Mouse (Mus musculus) lung, embryonic 16.5 days (tissue): Measurements from ENCODE around the gene Rhoc. TPM values are rescaled to one million over a fixed set of nuclear protein-coding genes. Genes with fewer than 3 reads are reported as not detected.

ENCODE experiments used
- ATAC-seq: fragments of 200-750 bp; cut with Nextera tagmentation; 2 replicates; pipeline ENCODE4 v1.8.0; 2017; ENCODE audit warnings: low read depth, mild to moderate bottlenecking, moderate library complexity
- H3K27ac ChIP-seq: fragments of 300-500 bp; sonication (generic); 2 replicates; pipeline ENCODE4 v1.5.1; 2014; ENCODE audit warnings: mild to moderate bottlenecking, control low read depth, low read length
- H3K27me3 ChIP-seq: fragments of 300-500 bp; sonication (generic); 2 replicates; pipeline ENCODE4 v1.6.1; 2014; ENCODE audit warnings: low read depth, low read length, mixed read lengths; ENCODE audit not compliant: control insufficient read depth, insufficient read depth
- H3K36me3 ChIP-seq: fragments of 300-500 bp; sonication (generic); 2 replicates; pipeline ENCODE4 v1.6.1; 2014; ENCODE audit warnings: low read length; ENCODE audit not compliant: control insufficient read depth, insufficient read depth
- H3K4me1 ChIP-seq: fragments of 300-500 bp; sonication (generic); replicated peaks from 2 replicates; pipeline ENCODE4 v1.6.1; 2014; ENCODE audit warnings: low read length, mixed read lengths; ENCODE audit not compliant: control insufficient read depth, insufficient read depth
- H3K4me2 ChIP-seq: fragments of 300-500 bp; sonication (generic); 2 replicates; pipeline ENCODE4 v1.6.1; 2014; ENCODE audit warnings: low read depth, low read length, control low read depth
- H3K4me3 ChIP-seq: fragments of 300-500 bp; sonication (generic); 2 replicates; pipeline ENCODE4 v1.5.1; 2014; ENCODE audit warnings: mild to moderate bottlenecking, low read length, control low read depth
- H3K9ac ChIP-seq: fragments of 300-500 bp; sonication (generic); 2 replicates; pipeline ENCODE4 v1.6.1; 2014; ENCODE audit warnings: low read length, control low read depth
- H3K9me3 ChIP-seq: fragments of 300-500 bp; sonication (generic); 2 replicates; pipeline ENCODE4 v1.6.1; 2016; ENCODE audit warnings: low read length; ENCODE audit not compliant: control insufficient read depth
- WGBS: fragments of 180-500 bp; shearing (Covaris S2); extraction: QIAGEN DNeasy Blood & Tissue Kit; methylation state at CpG from one replicate; pipeline ENCODE4 v1.1.7; 2014; 5-methylcytosine and 5-hydroxymethylcytosine counted together
- polyA plus RNA-seq: library from polyadenylated mRNA; unstranded; fragments of >200 nt; fragmentation: Nextera tagmentation; extraction: Ambion mirVana; gene quantifications from 2 replicates; pipeline ENCODE4 v1.2.1, GENCODE M21; 2015

Rhoc gene
- polyA plus RNA-seq, 1 experiment from 2014 or later: 155 TPM

DNA sequence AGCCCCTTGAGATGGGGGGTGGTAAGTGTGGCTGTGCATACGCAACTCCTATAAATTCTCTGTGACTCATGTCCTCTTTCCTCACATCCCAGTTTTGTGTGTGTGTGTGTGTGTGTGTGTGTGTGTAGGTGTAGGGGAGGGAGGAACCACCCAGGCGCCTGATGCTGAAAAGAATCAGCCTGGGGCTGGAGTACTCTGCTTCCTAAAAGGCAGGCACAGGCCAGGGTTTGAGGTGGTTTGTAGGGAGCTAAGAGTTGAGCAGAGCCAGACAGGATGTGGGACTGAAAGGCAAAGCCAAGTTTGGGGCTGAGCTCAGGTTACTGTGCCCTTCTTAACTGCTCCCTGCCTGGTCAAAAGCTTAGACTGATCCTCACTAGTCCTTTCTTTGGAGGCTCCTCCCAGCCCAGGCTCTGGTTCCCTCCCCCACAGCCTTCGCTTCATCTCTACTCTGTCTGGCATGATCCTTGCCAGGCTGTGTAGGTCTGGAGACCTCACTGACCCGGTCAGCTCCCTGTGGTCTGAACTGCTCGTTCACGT lies 2.3 kb downstream of the Rhoc start:
- Histone ChIP-seq H3K4me3 (peak overlapping the region; percentile 74), H3K36me3 (peaks cover 13% of the 10 kb centered on the region), H3K27me3 (no peaks in the 10 kb centered on the region), H3K4me2 (peak overlapping the region; percentile 64), H3K9me3 (no peaks in the 10 kb centered on the region), H3K27ac (peak overlapping the region; percentile 31; the same call in 1 of the 2 replicates), H3K9ac (peak overlapping the region; percentile 81), H3K4me1 (peaks cover 48% of the 10 kb centered on the region)
- 14% methylated on average over 6 of the region's 6 CpGs for WGBS
- ATAC-seq: no peak

DNA sequence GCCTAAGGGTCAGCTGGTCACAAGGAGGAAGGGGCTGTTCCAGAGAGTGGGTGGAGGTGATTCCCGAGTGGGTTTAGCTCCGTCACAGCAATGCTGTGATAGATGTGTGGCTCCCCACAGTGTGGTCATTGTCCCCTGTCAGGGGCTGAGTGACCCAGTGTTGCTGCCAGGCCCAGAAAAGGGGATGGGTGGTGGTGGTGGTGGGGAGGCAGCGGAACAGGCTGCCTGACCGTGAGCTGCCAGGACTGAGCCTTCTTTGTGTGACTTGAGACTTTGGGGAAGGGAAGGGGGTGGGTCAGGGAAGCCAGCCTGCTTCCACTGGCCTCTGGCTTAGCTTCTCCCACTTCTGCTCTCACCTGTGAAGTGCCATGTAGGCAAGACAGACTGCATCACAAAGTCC lies 2.8 kb downstream of the Rhoc start:
- peaks cover 13% of the 10 kb centered on the region for H3K36me3 ChIP-seq
- H3K27ac ChIP-seq: peak overlapping the region; percentile 31; the same call in 1 of the 2 replicates
- H3K4me3 ChIP-seq: peak overlapping the region; percentile 74
- no peaks in the 10 kb centered on the region for H3K9me3 ChIP-seq
- H3K4me2 ChIP-seq: peak overlapping the region; percentile 64
- 25% methylated on average over 4 of the region's 4 CpGs for WGBS
- peak overlapping the region; percentile 81 for H3K9ac ChIP-seq
- no peak for ATAC-seq
- H3K27me3 ChIP-seq: no peaks in the 10 kb centered on the region
- H3K4me1 ChIP-seq: peaks cover 54% of the 10 kb centered on the region

DNA sequence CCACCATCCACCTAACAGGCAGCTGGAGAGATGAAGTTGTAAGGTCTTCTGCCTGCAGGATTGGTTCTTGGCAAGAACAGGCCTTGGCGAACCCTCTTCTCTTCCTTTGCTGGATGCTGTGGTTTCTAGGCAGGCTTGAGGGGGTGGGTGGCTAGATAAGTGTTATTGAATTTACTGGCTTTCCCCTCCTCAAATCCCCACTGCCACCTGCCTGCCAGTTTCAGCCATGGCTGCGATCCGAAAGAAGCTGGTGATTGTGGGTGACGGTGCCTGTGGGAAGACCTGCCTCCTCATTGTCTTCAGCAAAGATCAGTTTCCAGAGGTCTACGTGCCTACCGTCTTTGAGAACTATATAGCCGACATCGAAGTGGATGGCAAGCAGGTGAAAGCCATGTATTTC lies 3.5 kb downstream of the Rhoc start:
- Histone ChIP-seq H3K9ac (no peak overlapping the region), H3K4me1 (peaks cover 55% of the 10 kb centered on the region), H3K27ac (no peak overlapping the region), H3K9me3 (no peaks in the 10 kb centered on the region), H3K27me3 (no peaks in the 10 kb centered on the region), H3K36me3 (peaks cover 16% of the 10 kb centered on the region), H3K4me3 (no peak overlapping the region), H3K4me2 (no peak overlapping the region)
- ATAC-seq: no peak
- WGBS: 92% methylated on average over 8 of the region's 8 CpGs

GRCm38 (mm10) chr3:104792360-104793270 lies 4.4 kb downstream of the Rhoc start:
- H3K4me1 ChIP-seq: peaks cover 55% of the 10 kb centered on the region
- no peak overlapping the region for H3K9ac ChIP-seq
- no peaks in the 10 kb centered on the region for H3K27me3 ChIP-seq
- H3K9me3 ChIP-seq: no peaks in the 10 kb centered on the region
- WGBS: 56% methylated on average over 15 of the region's 15 CpGs
- ATAC-seq: no peak
- no peak overlapping the region for H3K4me3 ChIP-seq
- H3K4me2 ChIP-seq: no peak overlapping the region
- H3K27ac ChIP-seq: peak overlapping the region; percentile 33; the same call in 1 of the 2 replicates
- H3K36me3 ChIP-seq: peaks cover 17% of the 10 kb centered on the region

- 37% methylated on average over 19 of the region's 20 CpGs for WGBS
- ATAC-seq: peak; percentile 94
- H3K9ac ChIP-seq: peak overlapping the region; percentile 16; the same call in 1 of the 2 replicates
- no peak overlapping the region for H3K4me3 ChIP-seq
- H3K9me3 ChIP-seq: no peaks in the 10 kb centered on the region
- no peaks in the 10 kb centered on the region for H3K27me3 ChIP-seq
- H3K4me1 ChIP-seq: peaks cover 55% of the 10 kb centered on the region
- H3K27ac ChIP-seq: peak overlapping the region; percentile 94
- H3K36me3 ChIP-seq: peaks cover 21% of the 10 kb centered on the region
- H3K4me2 ChIP-seq: peak overlapping the region; percentile 30
Observed at GRCm38 (mm10) chr3:104793871-104794828, 6.0 kb downstream of the Rhoc start.

DNA sequence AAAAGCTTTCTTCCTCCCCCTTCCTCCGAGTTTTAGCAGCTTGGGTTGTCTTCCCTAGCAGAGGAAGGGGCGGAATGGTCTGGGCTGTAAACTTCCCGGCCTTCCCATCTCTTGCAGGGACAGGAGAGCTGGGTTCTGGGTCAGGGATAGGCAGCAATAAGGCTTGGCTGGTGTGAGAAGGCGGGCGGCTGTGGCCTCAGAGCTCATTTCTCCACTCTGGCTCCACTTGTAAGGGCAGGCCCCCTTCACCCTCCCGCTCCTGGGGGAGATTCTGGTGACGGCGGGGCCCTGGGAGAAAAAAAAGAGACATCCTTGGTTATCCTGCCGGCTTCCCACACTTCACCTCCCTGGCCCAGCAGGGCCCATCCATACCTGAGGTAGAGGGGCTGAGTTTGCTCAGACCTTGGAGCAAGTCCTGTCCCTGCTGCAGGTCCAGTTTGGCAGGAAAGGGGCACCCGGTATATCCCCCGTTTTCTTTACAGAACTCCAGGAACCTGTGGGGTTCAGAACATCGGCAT lies 6.8 kb downstream of the Rhoc start:
- Histone ChIP-seq H3K4me1 (peaks cover 54% of the 10 kb centered on the region), H3K4me2 (0 out of 2 replicates have a peak overlapping the region, but pooled peaks have one; percentile 2), H3K27me3 (no peaks in the 10 kb centered on the region), H3K9me3 (no peaks in the 10 kb centered on the region), H3K9ac (no peak overlapping the region), H3K27ac (peak overlapping the region; percentile 69), H3K4me3 (no peak overlapping the region), H3K36me3 (peaks cover 25% of the 10 kb centered on the region)
- no peak; the same call in 1 of the 2 replicates for ATAC-seq
- 35% methylated on average over 12 of the region's 12 CpGs for WGBS

DNA sequence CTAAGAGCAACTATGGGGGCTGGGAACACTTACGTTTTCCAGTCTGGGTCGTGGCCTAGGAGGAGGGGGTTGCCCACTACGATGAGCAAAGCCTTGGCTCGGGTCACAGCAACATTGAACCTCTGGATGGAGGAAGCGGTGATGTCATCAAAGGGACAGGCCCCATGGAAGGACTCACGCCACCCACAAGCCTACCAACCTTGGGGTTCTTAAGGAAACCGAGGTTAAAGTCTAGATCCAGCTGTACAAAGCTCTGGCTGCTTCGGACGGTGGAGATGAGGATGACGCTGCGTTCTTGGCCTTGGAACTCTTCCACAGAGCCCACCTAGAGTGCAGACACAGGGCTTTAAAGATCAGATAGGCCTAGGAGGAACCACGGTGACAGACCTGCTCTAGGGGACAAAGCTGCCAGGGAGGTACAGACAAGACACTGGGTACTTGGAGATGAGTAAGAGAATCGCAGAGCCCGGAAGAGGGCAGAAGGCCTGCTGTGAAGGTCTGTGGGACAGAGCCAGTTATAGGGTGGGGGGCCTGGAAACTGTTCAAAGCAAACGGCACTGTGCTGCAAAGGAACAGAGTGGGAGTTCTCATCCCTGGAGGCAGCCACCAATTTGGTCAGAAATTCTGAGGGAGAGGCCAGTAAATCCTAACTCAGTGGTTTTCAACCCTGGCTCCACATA lies 7.6 kb downstream of the Rhoc start:
- H3K4me1 ChIP-seq: peaks cover 50% of the 10 kb centered on the region
- ATAC-seq: no peak
- no peaks in the 10 kb centered on the region for H3K27me3 ChIP-seq
- peaks cover 33% of the 10 kb centered on the region for H3K36me3 ChIP-seq
- no peak overlapping the region for H3K4me3 ChIP-seq
- H3K27ac ChIP-seq: peak overlapping the region; percentile 69
- no peak overlapping the region for H3K4me2 ChIP-seq
- no peak overlapping the region for H3K9ac ChIP-seq
- H3K9me3 ChIP-seq: no peaks in the 10 kb centered on the region
- 61% methylated on average over 15 of the region's 15 CpGs for WGBS

DNA sequence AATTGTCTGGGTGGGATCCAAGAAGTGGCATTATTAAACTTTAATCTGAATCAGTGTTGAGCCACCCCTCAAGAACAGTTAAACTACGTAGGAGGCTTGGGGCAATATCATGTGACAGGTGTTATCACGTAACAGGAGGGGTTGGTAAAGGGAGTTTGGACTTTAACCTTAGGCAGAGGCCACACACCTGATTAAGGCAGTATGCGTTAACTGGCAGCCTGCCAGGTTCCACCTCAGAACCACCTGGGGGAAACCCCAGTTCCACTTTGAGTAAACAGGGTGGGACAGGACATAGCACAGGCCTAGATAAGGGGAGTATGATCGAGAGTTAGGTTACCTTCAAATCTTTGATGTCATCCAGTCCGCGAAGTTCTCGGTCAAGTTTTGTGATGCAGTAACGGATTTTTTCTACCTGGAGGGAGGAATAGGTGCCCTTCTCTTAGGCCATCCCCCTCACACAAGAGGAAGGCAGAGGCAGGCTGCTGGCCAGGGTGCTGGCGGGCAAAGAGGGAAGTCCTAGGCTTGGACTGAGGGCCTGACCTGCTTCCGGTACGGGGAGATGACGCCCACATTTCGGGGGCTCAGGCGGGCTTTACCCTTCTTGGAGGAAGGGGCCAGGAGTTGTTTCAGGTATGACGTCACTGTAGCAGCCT lies 8.4 kb downstream of the Rhoc start:
- 57% methylated on average over 15 of the region's 15 CpGs for WGBS
- peaks cover 42% of the 10 kb centered on the region for H3K4me1 ChIP-seq
- H3K9ac ChIP-seq: no peak overlapping the region

More for the DNA sequence above, 8.4 kb downstream of the Rhoc start:
- Histone ChIP-seq H3K4me2 (no peak overlapping the region), H3K36me3 (peaks cover 39% of the 10 kb centered on the region), H3K27ac (no peak overlapping the region), H3K27me3 (no peaks in the 10 kb centered on the region), H3K4me3 (no peak overlapping the region), H3K9me3 (no peaks in the 10 kb centered on the region)
- no peak for ATAC-seq
